Comparison of ENCODE assay signal across 7 mouse cellular contexts in the genomic region with DNA sequence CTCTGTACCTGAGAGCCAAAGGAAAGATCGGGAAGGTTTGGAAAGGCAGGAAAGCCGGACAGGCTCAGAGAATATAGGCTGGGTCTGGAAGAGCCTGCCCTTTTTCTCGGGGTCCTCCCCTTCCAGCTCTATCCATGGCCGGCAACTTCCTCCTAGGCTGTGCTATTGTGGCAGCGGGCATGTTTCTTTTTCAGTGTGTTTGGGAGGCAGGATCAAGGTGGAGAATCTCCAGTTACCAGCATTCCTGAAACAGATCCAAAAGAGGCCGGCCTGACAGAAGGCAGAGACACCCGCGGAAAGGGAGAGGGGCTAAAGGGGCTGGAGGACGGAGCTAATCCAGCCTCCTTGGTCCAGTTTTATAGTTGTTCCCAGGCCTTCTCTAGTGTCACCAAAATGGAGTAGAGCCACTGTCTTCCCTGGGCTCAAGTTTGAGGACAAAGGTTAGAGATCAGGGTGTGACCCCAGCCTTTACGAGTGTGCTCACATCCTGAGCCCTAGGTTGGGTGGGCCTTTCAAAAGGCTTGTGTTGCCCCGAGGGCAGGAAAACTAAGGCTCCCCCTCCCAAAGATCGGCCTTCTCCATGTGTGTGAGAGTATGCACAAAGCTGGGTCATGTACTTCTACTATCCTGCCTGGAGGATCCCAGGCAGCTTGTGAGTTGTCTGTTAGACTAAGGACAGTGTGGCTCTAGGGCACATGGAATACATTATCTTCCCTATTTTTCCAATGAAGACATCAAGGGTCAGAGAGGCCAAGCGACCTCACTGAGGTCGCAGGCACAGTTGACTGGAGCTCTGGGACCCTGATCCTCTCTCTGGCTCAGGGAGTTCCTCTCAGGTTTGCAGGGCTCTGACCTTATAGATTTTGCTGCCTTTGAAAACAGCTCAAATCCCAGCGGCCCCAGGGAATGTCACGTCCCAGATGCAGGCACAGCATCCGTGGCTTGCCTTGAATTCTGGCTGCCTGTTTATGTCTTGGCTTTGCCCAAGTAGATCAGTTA. TPM values are rescaled to one million over a fixed set of nuclear protein-coding genes. Genes with fewer than 3 reads are reported as not detected.
DNase-seq lines count a peak whose midpoint lies in the region; ATAC-seq and TF ChIP-seq lines count a peak whose summit lies in the region.

No protein-coding gene starts in this region.

- TF ChIP-seq CTCF in ES-Bruce4 (IDR thresholded peaks at IDR 0.05; ENCODE audit: low read depth, low read length): no peak

- 40% methylated on average over 17 of the region's 17 CpGs for WGBS in liver, embryonic 15.5 days (ENCODE audit: insufficient replicate concordance)

- H3K27ac ChIP-seq in ES-Bruce4 (ENCODE audit: insufficient read depth, low read length): peak overlapping the region; percentile 70
- H3K27ac ChIP-seq in liver, embryonic 15.5 days (replicated peaks): peak overlapping the region; percentile 29; the same call in 1 of the 2 replicates

- TF ChIP-seq EP300 in ES-Bruce4 (IDR thresholded peaks at IDR 0.05; ENCODE audit: insufficient read depth, low read depth, low read length): 0 out of 2 replicates have a peak, but pooled peaks have one; percentile 41

- ATAC-seq in liver, embryonic 15.5 days (ENCODE audit: insufficient read depth): no peak
- ATAC-seq in monocyte, adult 5-6 weeks (replicated peaks; ENCODE audit: insufficient number of reproducible peaks, low FRiP score, low TSS enrichment, poor library complexity, severe bottlenecking): no peak

- H3K9ac ChIP-seq in ES-Bruce4 (ENCODE audit: low read depth, poor library complexity, severe bottlenecking): peak overlapping the region; percentile 46
- no peak overlapping the region for H3K9ac ChIP-seq in liver, embryonic 15.5 days

- H3K4me1 ChIP-seq in ES-Bruce4 (ENCODE audit: control insufficient read depth, insufficient read depth, low read length): peaks cover 2% of the 10 kb centered on the region
- H3K4me1 ChIP-seq in liver, embryonic 15.5 days (replicated peaks): peaks cover 24% of the 10 kb centered on the region; the same call in 1 of the 2 replicates

- peak overlapping the region; percentile 35; the same call in 1 of the 2 replicates for H3K4me2 ChIP-seq in liver, embryonic 15.5 days

- no peaks in the 10 kb centered on the region for H3K36me3 ChIP-seq in ES-Bruce4 (ENCODE audit: control insufficient read depth, insufficient read depth, low read length, poor library complexity, severe bottlenecking)
- no peaks in the 10 kb centered on the region for H3K36me3 ChIP-seq in liver, embryonic 15.5 days (replicated peaks)

- DNase-seq in NIH3T3 (ENCODE audit: low read depth): peak; percentile 48
- DNase-seq in heart, postnatal 4 days: peak; percentile 49
- no peak for DNase-seq in gastrocnemius, adult 18-20 months (ENCODE audit: low spot score)
- DNase-seq in adipocyte (ENCODE audit: low spot score): no peak

- no peaks in the 10 kb centered on the region for H3K9me3 ChIP-seq in ES-Bruce4 (replicated peaks; ENCODE audit: control insufficient read depth, insufficient read depth, low read length, poor library complexity, severe bottlenecking)
- no peaks in the 10 kb centered on the region for H3K9me3 ChIP-seq in liver, embryonic 15.5 days (replicated peaks)

- H3K4me3 ChIP-seq in ES-Bruce4 (ENCODE audit: low read depth, low read length): peak overlapping the region; percentile 19
- no peak overlapping the region for H3K4me3 ChIP-seq in liver, embryonic 15.5 days (replicated peaks)

- no peaks in the 10 kb centered on the region for H3K27me3 ChIP-seq in ES-Bruce4 (ENCODE audit: control insufficient read depth, insufficient read depth, low read length, poor library complexity, severe bottlenecking)
- peaks cover 16% of the 10 kb centered on the region for H3K27me3 ChIP-seq in liver, embryonic 15.5 days

- TF ChIP-seq POLR2A in ES-Bruce4 (IDR thresholded peaks at IDR 0.05; ENCODE audit: insufficient read depth, low read length): no peak

RNA-seq across cellular contexts. Expression of gene Rbfox2, which starts 37.6 kb away (rescaled TPM):
- polyA plus RNA-seq in ES-Bruce4 (2011; ENCODE audit: insufficient read depth, insufficient read length, low read depth, missing spikeins): 78.1 and 78.3 TPM in 2 replicates
- total RNA-seq in heart, postnatal 4 days (2021): 100 to 1,000 TPM; 175 to 186 TPM
- 9.8 and 10.8 TPM in 2 replicates for polyA plus RNA-seq in liver, embryonic 15.5 days (2015; fragmentation: Nextera tagmentation; extraction: Ambion mirVana)
- total RNA-seq in monocyte, adult 5-6 weeks (2017): 0.29 TPM in 1 of 3 replicates, not detected in the others
- 10 to 100 TPM; 55.1 to 60.4 TPM for total RNA-seq in gastrocnemius, adult 18-20 months (2021)

RNA-seq across cellular contexts. Expression of gene Apol7a, which starts 54.5 kb away (rescaled TPM):
- not detected in 2 replicates for polyA plus RNA-seq in ES-Bruce4 (2011; ENCODE audit: insufficient read depth, insufficient read length, low read depth, missing spikeins)
- total RNA-seq in heart, postnatal 4 days (2021): under 1 TPM in 1 of 2 experiments, not detected in 1; 0.12 TPM
- polyA plus RNA-seq in liver, embryonic 15.5 days (2015; fragmentation: Nextera tagmentation; extraction: Ambion mirVana): 1.8 and 2.6 TPM in 2 replicates
- total RNA-seq in monocyte, adult 5-6 weeks (2017): not detected in 3 replicates
- total RNA-seq in gastrocnemius, adult 18-20 months (2021): 1 to 10 TPM in 1 of 2 experiments, under 1 TPM in 1; 0.76 to 1.1 TPM

Comparison
In these comparisons a context has a peak if more than half of its experiments do, and no peak if none do; other contexts are left out.
1. DNase-seq: peak in NIH3T3 (single experiment) and heart, postnatal 4 days (single experiment); none in gastrocnemius, adult 18-20 months (single experiment) and adipocyte (single experiment).
2. RNA of gene Rbfox2, which starts 37.6 kb away (total RNA-seq): 175 to 186 TPM in heart, postnatal 4 days and 55.1 to 60.4 TPM in gastrocnemius, adult 18-20 months; 0.29 TPM in monocyte, adult 5-6 weeks; every median in the first group is over 10 times any median in the second.